Mouse (Mus musculus) embryonic facial prominence, embryonic 14.5 days (tissue): Measurements from ENCODE around the gene Nrp2. TPM values are rescaled to one million over a fixed set of nuclear protein-coding genes. Genes with fewer than 3 reads are reported as not detected.

Source experiments
- ATAC-seq: fragments of 200-750 bp; cut with Nextera tagmentation; 2 replicates; pipeline ENCODE4 v1.8.0; 2017; ENCODE audit warnings: low read depth, moderate number of reproducible peaks, moderate TSS enrichment
- DNase-seq: peaks from one replicate; pipeline ENCODE4 v3.0.0-alpha.2; 2015; ENCODE audit warnings: low spot score
- H3K27ac ChIP-seq: fragments of 300-500 bp; sonication (generic); replicated peaks from 2 replicates; pipeline ENCODE4 v1.5.1; 2014; ENCODE audit warnings: low read depth, mild to moderate bottlenecking, low read length, moderate library complexity
- H3K27me3 ChIP-seq: fragments of 300-500 bp; sonication (generic); replicated peaks from 2 replicates; pipeline ENCODE4 v1.6.1; 2014; ENCODE audit warnings: low read length; ENCODE audit not compliant: control insufficient read depth, insufficient read depth
- H3K36me3 ChIP-seq: fragments of 300-500 bp; sonication (generic); 2 replicates; pipeline ENCODE4 v1.6.1; 2014; ENCODE audit warnings: low read length, mixed read lengths; ENCODE audit not compliant: control insufficient read depth, insufficient read depth
- H3K4me1 ChIP-seq: fragments of 300-500 bp; sonication (generic); 2 replicates; pipeline ENCODE4 v1.6.1; 2014; ENCODE audit warnings: antibody characterized with exemption, low read length; ENCODE audit not compliant: control insufficient read depth, insufficient read depth
- H3K4me2 ChIP-seq: fragments of 300-500 bp; sonication (generic); 2 replicates; pipeline ENCODE4 v1.6.1; 2014; ENCODE audit warnings: low read depth, mild to moderate bottlenecking, low read length, moderate library complexity, mixed read lengths
- H3K4me3 ChIP-seq: fragments of 300-500 bp; sonication (generic); 2 replicates; pipeline ENCODE4 v1.5.1; 2014; ENCODE audit warnings: low read depth, mild to moderate bottlenecking, low read length
- H3K9ac ChIP-seq: fragments of 300-500 bp; sonication (generic); 2 replicates; pipeline ENCODE4 v1.6.1; 2014; ENCODE audit warnings: low read depth, mild to moderate bottlenecking, low read length, moderate library complexity, mixed read lengths
- H3K9me3 ChIP-seq: fragments of 300-500 bp; sonication (generic); 2 replicates; pipeline ENCODE4 v1.6.1; 2016; ENCODE audit warnings: low read length; ENCODE audit not compliant: control insufficient read depth
- WGBS: fragments of 180-500 bp; shearing (Covaris S2); extraction: QIAGEN DNeasy Blood & Tissue Kit; methylation state at CpG from one replicate; pipeline ENCODE4 v1.1.7; 2014; 5-methylcytosine and 5-hydroxymethylcytosine counted together
- polyA plus RNA-seq: library from polyadenylated mRNA; unstranded; fragments of >200 nt; fragmentation: Nextera tagmentation; extraction: Ambion mirVana; gene quantifications from 2 replicates; pipeline ENCODE4 v1.2.1, GENCODE M21; 2014

The Nrp2 gene
- polyA plus RNA-seq, 1 experiment from 2014 or later = 41.6 TPM

GRCm38 (mm10) chr1:62774288-62775218, 71.5 kb downstream of the Nrp2 start:
- no peak overlapping the region for H3K4me2 ChIP-seq
- no peak overlapping the region for H3K4me3 ChIP-seq
- no peak overlapping the region for H3K27ac ChIP-seq
- 74% methylated on average over 11 of the region's 11 CpGs for WGBS
- H3K36me3 ChIP-seq = peaks cover 39% of the 10 kb centered on the region; the same call in 1 of the 2 replicates
- no peaks in the 10 kb centered on the region for H3K9me3 ChIP-seq
- H3K4me1 ChIP-seq = peaks cover 21% of the 10 kb centered on the region
- H3K9ac ChIP-seq = no peak overlapping the region
- no peak for DNase-seq
- ATAC-seq = no peak
- no peaks in the 10 kb centered on the region; the same call in 1 of the 2 replicates for H3K27me3 ChIP-seq

DNA sequence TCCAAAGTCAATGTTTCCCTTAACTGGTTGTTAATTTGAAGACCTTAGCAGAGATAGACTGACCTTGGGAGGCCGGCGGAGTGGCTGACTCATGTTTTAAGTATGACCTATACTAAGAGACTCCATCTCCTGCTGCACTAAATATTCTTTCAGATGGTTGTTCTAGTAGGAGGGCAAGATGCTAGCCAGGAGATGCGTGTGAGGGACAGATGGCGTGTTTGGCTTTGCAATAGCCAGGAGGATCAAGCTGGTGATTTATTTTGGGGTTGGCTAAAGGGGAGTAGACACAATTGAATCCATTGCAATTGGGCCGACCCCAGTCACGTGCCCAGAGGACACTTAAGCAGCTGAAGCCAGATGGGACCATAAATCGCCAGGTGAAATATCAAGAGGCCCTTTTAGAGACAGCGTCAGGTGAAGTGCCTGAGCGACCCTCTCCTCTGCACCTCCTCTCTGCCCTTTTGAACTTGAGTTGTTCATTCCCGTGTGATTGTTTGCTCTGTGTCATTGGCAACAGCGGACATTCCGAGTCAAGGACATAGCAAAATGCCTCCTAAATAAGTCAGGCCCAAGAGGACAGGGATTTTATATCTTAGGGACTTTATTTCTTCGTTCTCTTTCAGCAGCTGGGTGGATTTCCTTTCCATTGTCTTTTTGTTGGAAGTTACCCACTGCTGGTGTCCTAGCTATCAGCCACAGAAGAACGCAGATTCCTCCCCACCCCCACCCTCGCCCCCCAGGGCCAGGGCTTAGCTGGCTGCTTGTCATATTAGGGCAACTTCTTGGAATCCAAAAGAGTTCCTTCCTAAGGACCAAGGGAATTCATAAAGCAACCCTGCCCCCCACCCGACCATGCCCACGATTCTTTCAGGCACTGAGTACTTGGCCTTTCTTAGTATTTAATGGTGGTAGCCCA, 74.5 kb downstream of the Nrp2 start:
- 74% methylated on average over 17 of the region's 17 CpGs for WGBS
- Histone ChIP-seq H3K9ac (no peak overlapping the region), H3K4me1 (0 out of 2 replicates have a peak, but pooled peaks cover 10% of the 10 kb centered on the region)

DNA sequence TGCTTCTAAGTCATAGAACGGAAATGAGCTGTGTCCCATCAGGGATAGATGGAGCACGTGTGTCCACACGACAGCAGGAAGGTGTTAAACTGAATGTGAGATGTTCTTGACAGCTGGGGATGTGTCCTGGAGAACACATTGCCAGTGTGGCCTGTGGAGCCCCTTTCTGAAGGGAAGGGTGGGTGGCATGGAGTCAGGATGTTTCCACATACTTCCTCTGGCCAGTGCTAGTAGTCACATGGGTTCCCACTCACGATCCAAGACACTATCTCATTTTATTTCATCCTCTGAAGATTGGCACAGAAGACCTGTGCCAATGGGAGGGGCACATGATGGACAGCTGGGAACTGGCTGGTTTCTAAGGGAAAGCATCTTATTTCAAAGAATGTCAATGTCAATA, 75.8 kb downstream of the Nrp2 start:
- 0 out of 2 replicates have a peak, but pooled peaks cover 10% of the 10 kb centered on the region for H3K4me1 ChIP-seq
- H3K27ac ChIP-seq = no peak overlapping the region
- H3K4me2 ChIP-seq = no peak overlapping the region
- peaks cover 51% of the 10 kb centered on the region for H3K36me3 ChIP-seq
- H3K9ac ChIP-seq = no peak overlapping the region
- H3K9me3 ChIP-seq = no peaks in the 10 kb centered on the region
- WGBS = 82% methylated on average over 4 of the region's 4 CpGs
- no peak for ATAC-seq
- no peaks in the 10 kb centered on the region; the same call in 1 of the 2 replicates for H3K27me3 ChIP-seq
- no peak for DNase-seq
- H3K4me3 ChIP-seq = no peak overlapping the region

More for the DNA sequence above, 74.5 kb downstream of the Nrp2 start:
- H3K9me3 ChIP-seq = no peaks in the 10 kb centered on the region
- no peak overlapping the region for H3K4me3 ChIP-seq
- no peak for ATAC-seq
- DNase-seq = no peak
- no peak overlapping the region for H3K27ac ChIP-seq
- H3K36me3 ChIP-seq = peaks cover 45% of the 10 kb centered on the region
- H3K27me3 ChIP-seq = no peaks in the 10 kb centered on the region; the same call in 1 of the 2 replicates
- H3K4me2 ChIP-seq = no peak overlapping the region

- Histone ChIP-seq H3K36me3 (peaks cover 47% of the 10 kb centered on the region), H3K9me3 (no peaks in the 10 kb centered on the region), H3K27ac (no peak overlapping the region), H3K4me2 (no peak overlapping the region), H3K4me3 (no peak overlapping the region), H3K4me1 (0 out of 2 replicates have a peak, but pooled peaks cover 7% of the 10 kb centered on the region), H3K9ac (no peak overlapping the region), H3K27me3 (no peaks in the 10 kb centered on the region; the same call in 1 of the 2 replicates)
- DNase-seq = peak; percentile 88
- peak; percentile 51 for ATAC-seq
- 36% methylated on average over 15 of the region's 15 CpGs for WGBS
Observed at GRCm38 (mm10) chr1:62780068-62780761, 77.1 kb downstream of the Nrp2 start.

GRCm38 (mm10) chr1:62782155-62782554, 79.1 kb downstream of the Nrp2 start:
- H3K4me3 ChIP-seq = no peak overlapping the region
- H3K27me3 ChIP-seq = no peaks in the 10 kb centered on the region; the same call in 1 of the 2 replicates
- ATAC-seq (no peak), DNase-seq (no peak)
- 81% methylated on average over 2 of the region's 2 CpGs for WGBS
- no peak overlapping the region for H3K27ac ChIP-seq
- H3K4me2 ChIP-seq = no peak overlapping the region
- peaks cover 59% of the 10 kb centered on the region for H3K36me3 ChIP-seq
- no peaks in the 10 kb centered on the region for H3K9me3 ChIP-seq
- H3K9ac ChIP-seq = no peak overlapping the region
- 0 out of 2 replicates have a peak, but pooled peaks cover 7% of the 10 kb centered on the region for H3K4me1 ChIP-seq

DNA sequence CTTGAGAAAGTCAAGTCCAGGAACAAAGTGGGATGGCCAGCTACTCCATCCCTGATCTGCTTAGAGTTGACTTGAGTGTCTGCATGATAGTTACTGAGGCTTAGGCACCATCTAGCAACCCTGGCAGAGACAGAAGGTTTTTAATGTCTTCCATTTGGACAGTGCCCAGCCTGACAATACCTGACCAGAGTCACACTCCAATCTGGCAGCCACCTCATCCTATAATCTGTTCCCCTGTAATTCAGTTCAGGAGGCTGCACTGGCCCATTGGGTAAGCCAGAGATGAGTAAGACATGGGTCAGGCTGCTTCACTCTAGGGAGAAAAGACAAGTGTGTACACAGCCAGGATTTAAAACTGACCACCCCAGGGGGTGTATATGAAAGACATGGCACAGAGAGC, 79.5 kb downstream of the Nrp2 start:
- no peaks in the 10 kb centered on the region; the same call in 1 of the 2 replicates for H3K27me3 ChIP-seq
- H3K9ac ChIP-seq = no peak overlapping the region
- no peak overlapping the region for H3K27ac ChIP-seq
- DNase-seq = no peak
- H3K36me3 ChIP-seq = peaks cover 63% of the 10 kb centered on the region
- no peak for ATAC-seq
- H3K9me3 ChIP-seq = no peaks in the 10 kb centered on the region
- H3K4me2 ChIP-seq = no peak overlapping the region
- H3K4me1 ChIP-seq = 0 out of 2 replicates have a peak, but pooled peaks cover 7% of the 10 kb centered on the region
- no peak overlapping the region for H3K4me3 ChIP-seq

DNA sequence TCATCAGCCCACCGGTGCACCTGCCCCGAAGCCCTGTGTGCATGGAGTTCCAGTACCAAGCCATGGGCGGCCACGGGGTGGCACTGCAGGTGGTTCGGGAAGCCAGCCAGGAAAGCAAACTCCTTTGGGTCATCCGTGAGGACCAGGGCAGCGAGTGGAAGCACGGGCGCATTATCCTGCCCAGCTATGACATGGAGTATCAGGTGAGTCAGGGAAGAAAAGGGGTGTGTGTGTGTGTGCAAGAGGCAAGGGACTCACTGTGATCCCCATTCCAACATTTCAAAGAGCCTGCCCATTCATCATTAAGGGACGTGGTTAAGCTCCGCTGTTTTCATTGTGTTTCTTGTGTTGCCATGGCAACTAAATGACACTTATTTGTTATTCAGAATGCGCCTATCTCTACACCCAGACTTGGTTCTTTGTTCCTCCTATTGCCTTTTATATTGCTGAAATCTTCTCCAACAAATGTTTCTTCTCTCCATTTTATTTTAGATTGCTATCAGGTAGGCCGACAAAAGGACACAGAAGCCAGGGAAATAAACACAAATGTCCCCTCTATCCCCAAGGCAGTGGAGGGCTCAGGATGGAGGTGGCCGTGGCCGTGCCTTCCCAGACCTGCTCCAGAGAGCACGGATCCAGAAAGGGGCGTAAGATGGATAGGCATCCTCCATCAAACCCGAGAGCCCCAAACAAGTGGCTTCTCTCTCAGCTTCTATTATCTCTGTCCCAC, 80.4 kb downstream of the Nrp2 start:
- peaks cover 69% of the 10 kb centered on the region for H3K36me3 ChIP-seq
- H3K9me3 ChIP-seq = no peaks in the 10 kb centered on the region
- DNase-seq = no peak

More for the DNA sequence above, 80.4 kb downstream of the Nrp2 start:
- Histone ChIP-seq H3K9ac (no peak overlapping the region), H3K4me1 (0 out of 2 replicates have a peak, but pooled peaks cover 7% of the 10 kb centered on the region), H3K27me3 (no peaks in the 10 kb centered on the region), H3K27ac (no peak overlapping the region), H3K4me3 (no peak overlapping the region), H3K4me2 (no peak overlapping the region)
- WGBS = 83% methylated on average over 18 of the region's 18 CpGs
- ATAC-seq = no peak
